Mouse (Mus musculus) right cerebral cortex, adult 18-20 months (tissue): ENCODE results near the gene Jund.

Experiments used
- DNase-seq: peaks from one replicate; pipeline ENCODE4 v3.0.0; 2022; ENCODE audit warnings: mixed read lengths

Gene Jund

DNA sequence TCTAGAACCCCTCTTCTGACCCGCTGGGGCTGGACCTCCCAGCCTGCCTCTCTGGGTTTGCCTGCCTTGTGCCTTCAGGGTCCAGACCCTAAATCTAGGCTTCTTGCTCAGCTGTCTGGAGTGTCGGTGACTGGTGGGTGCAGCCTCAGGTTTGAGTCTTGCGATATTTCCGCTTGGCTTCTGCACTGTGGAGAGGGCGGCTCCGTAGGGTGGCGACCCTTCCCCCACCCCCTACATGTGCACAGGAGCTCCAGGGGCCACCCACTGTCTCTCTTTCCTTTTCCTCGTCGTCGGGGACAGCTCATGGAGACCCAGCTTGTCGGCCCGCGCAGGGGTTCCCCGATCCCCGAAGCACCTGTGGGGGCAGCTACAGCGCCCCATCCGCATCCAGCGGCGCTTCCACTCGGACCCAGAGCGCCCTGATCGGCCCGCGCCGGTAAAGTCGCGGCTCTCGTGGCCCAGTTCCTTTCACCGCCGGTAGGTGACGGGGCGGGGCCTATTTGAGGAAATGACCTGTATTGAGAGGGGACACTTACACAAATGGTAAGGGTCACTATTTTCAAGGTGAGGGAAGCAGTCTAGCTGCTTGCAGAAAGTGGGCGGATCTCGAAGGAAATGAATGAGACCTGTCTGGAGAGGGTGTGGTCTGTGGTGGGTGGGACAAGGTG is 31.2 kb downstream of the Jund start:
- no peak for DNase-seq

DNA sequence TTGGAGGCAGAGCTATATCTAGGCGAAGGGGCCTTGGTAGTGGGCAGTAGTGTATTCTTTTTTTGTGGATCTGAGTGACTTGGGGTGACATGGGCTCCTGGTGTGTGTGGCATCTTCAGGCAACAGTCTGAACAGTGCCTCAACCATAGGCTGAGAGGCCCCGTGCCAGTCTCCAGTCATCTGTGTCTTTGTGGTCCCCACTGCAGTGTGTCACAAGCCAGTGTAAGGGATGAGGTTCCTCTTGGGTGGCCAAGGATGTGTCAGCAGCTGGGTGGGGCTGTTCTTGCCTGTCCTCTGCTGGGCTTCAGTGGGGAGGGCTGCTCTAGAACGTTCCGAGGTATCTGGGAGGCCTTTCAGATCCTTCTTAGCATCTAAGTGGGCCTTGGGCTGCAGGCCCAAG is 32.2 kb downstream of the Jund start:
- no peak for DNase-seq

DNA sequence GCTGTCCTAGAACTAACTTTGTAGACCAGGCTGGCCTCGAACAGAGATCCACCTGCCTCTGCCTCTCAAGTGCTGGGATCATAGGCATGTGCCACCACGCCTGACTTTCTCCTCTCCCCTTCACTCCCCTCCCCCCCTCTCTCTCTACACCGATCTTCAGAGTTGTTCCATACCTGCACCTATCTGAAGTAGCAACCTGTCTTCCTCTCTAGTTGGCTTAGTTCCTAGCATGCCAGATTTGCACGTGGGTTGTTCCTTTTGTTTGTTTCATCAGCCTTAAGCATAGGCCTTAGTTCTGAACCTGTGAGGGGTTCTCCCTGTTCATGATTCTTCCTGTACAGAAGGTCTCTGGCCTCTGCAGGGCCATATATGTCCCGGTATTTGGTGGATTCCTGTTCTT is 39.0 kb downstream of the Jund start:
- no peak for DNase-seq

DNA sequence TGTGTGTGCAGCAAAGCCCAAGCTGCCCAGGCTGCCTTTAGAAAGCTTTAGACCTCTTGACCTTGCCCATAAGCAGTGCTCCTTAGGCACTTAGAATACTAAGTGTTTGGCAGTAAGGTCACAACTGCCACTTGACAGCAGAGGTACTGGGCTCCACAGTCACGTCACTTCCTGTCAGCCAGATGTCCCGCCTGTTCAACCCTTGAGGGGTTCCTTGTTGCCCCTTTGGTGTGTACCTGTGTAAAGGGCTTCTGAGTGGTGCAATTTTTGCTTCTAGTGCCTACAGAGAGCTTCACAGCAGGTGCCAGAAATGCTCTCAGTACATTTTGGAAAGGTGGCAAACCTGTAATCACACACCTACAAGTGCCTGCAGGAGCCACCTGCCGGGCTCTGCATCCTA is 39.5 kb downstream of the Jund start:
- DNase-seq, result no peak

DNA sequence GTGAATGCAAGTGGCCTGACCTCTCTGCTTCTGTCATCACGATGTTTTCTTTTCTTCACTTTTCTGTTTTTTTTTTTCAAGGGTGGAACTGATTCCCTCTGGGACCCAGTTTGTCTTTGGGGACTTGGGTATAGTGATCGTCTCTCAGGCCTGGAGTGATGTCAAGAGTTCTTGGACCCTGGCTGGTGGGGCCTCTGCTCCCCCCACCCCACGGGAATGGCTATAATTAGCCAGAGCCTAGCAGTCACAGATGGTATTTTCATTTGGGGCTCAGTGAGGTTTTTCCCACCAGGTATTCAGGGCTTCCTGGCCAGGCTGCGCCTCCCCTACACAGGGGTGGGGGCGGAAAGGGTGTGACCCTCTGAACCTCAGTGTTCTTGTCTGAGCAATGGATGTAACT is 42.9 kb downstream of the Jund start:
- DNase-seq, result no peak

DNA sequence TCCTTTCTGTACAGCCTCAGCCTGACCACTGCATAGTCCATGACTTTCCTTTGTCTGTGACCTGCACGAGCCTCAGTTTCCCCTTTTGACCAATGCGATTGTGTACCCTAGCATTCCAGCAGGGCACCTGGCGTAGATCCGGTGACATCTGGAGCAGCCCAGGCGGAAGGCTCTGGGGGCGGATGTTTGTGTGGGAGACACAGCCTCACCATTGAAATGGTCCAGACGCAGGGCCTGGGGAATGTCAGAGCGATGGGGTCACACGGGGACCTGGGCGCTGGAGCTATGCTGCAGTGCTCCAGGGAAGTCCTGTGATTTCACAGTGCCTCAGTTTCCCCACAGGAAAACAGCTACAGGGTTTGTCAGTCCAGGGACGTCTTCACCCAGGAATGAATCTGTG is 43.4 kb downstream of the Jund start:
- no peak for DNase-seq

DNA sequence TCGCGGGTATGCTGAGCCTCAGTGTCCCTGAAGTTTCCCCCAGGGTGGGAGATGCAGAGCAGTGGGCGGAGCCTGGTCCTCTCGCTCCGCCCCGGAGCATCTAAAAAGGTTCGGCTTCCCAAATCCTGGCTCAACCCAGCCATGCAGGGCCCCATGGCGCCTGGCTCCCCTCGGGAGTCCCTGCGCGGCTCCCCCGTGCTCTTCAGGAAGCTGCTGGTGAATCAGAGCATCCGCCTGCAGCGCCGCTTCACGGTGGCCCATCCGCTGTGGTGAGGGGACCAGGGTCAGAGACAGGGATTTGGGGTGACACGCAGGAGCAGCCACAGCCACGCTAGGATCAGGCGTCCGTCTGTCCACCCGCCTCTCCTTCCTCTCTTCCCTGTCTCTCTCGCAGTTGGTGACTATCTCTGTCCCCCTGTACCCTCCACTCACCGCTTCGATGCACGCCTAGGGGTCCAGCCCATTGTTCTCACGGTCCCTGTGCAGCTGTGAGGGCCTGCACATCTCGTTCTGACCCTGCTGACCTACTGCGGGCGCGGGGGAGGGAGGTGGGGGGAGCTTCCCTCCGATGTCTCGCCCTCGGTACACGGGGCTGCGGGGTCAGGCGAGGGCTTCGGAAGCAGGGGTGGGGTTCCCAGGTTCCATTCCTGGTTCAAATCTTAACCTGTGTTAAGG is 44.4 kb downstream of the Jund start:
- DNase-seq, result no peak

DNA sequence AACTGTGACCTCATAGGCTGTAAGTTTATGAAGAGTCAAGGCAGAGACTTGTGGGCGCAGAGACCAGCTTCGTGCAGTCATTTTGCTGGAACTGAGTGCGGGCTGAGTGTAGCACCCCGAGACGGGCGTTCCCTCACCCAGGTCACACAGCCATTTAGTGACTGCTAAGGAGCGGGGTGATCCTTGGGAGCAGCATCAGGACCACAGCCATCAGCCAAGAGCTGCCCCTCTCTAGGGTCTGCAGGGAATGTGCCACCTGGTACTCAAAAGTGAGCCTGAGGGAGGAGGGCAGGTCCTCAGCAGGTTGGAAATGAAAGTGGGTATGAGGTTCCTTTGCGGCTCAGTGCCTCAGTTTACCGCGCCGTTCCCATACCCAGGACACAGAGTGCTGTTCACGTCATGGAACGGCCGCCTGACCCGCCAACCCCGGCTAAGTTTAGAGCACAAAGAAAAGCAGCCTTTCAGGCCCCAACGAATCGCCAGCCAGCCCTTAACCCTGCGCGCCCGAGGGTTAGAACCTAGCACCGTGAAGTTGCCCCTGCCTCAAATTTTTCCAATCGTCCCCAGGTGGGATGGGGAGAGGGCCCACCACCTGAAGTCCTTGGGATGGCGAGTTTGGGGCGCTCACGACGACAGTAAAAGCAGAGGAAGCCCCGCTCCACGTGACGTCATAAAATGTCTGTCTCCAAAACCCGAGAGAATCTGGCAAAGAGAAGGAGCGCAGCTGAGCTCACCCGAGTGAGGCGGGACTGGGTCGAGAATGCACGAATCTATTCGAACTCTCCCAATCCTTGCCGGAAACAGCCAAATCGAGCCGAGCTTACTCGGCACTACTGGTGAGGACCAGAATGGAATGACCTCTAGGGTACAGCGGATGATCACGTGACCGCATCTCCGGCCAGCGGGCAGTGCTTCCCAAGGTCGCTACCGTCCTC is 45.2 kb downstream of the Jund start:
- no peak for DNase-seq

DNA sequence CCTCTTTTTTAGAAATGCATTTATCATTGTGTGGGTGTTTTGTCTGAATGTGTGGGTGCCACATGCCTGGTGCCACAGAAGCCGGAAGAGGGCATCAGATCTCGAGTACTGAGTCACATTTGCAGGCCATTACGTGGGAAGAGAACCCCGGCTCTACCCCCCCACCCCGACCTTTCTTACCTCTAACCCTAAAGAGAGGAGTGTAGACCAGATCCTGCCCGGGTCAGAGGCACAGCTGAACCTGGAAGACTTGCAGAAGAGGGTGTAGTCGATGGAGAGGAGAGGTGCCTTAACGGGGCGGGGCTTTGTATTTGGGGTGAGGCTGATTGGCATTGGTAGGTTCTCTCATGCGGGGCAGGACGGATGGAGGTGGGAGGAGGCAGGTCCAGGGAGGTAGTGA is 46.1 kb downstream of the Jund start:
- DNase-seq, result no peak

DNA sequence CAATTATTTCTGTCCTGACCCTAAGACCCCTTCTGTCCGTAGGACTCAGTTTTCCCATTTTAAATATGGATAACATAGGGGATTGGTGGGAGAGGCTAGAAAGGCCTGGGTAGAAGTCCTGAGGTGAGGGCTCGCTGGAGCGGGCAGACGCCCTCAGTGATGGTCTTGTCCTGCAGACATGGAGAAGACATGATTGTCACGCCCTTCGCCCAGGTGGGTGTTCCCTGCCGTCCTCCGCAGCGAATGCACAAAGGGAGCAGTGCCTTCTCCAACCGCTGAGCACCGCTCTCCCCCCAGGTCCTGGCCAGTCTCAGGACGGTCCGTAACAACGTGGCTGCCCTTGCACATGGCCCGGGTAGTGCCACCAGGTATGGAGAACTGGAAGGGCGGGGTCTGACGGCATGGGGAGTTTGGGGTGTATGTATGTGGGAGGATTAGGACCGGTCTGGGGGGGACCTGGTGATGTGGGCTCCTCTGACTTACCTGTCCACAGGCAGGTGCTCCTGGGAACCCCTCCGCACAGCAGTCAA is 47.0 kb downstream of the Jund start:
- DNase-seq, result no peak

DNA sequence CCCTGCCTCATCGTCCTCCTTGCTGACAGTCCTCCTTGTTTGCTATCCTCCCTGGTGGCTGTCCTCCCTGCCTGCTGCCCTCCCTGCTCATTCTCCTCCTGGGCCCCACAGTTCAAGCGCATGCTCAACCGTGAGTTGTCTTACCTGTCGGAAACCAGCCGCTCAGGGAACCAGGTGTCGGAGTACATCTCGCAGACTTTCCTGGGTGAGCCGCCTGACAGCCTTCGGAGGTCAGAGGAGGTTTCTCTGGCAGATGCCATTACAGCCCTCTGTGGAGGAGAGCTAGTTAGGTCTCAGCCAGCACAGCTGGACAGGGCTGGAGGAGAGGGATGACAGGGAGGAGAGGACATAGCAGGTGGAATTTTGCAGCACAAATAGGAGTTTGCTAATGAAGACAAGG is 47.9 kb downstream of the Jund start:
- DNase-seq, result no peak

DNA sequence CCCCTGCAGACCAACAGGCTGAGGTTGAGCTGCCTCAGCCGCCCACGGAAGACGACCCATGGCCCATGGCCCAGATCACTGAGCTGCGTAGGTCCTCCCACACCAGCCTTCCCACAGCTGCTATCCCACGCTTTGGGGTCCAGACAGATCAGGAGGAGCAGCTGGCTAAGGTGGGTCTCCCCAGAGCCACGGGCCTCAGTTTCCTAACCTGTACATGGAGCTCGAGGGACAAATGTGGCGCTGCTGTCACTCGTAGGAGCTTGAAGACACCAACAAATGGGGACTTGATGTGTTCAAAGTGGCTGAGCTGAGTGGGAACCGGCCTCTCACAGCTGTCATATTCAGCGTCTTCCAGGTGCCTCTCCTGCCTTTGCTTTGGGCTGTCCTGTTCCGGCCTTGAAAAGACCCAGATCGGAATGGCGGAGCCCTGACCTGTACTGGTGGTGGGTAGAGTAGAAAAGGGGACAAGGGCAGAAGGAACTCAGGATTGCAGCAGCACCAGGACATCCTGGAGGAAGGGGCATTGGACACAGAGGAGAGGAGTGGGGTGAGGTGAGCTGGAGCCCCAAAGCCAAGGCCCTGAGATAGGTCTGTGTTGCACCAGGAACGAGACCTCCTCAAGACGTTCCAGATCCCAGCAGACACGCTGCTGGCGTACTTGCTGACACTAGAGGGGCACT is 48.6 kb downstream of the Jund start:
- DNase-seq, result no peak

DNA sequence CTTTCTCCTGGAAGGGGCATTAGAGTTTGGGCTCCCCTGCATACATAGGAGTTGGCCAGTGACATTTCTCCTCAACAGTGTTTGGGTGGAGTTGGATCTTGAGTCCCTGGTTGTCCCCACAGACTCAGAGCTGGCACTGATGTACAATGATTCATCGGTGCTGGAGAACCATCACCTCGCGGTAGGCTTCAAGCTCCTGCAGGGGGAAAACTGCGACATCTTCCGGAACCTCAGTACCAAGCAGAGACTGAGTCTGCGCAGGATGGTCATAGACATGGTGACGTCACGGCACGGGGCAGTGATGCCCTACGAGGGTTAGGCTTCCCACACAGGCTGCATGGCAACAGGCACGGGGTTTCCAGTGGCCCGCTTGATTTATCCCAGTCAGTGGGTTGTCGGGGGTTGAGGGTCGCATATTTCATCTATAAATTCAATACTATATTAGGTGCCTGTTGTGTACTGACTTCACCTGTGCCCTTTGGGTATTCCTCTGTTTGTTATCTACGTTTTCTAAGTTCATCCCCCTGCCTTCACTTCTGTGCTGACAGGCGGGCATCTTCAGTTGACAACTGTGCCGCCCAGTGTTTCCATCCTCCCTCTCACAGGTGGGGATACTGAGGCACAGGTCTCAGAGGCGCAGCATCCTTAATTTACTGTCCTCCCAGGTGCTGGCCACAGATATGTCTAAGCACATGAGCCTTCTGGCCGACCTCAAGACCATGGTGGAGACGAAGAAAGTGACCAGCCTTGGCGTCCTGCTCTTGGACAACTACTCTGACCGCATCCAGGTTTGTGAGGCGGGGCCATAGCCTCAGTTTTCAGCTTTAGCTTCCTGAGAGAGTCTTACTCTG is 49.7 kb downstream of the Jund start:
- no peak for DNase-seq

DNA sequence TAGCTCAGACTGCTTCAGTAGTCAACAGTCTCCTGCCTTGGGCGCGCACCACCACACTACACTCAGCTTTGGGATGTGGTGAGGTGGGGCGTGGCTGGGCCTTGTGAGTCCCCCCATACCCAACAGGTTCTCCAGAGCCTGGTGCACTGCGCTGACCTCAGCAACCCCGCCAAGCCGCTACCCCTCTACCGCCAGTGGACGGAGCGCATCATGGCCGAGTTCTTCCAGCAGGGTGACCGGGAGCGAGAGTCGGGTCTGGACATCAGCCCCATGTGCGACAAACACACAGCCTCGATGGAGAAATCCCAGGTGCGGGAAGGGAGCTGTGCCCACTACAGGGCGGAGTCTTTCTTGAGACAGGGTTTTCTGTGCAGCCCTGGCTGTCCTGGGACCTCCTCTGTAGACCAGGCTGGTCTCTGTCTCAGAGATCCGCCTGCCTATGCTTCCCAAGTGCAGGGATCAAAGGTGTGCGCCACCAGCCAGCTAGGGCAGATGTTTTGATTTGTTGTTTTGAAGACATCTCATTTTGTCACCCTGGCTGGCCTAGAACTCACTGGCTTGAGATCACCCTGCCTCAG is 50.4 kb downstream of the Jund start:
- DNase-seq, result no peak
